Mouse (Mus musculus): ENCODE results near the gene Dstn. TPM values are rescaled to one million over a fixed set of nuclear protein-coding genes. Genes with fewer than 3 reads are reported as not detected.

Gene Dstn
- polyA plus RNA-seq, 1 experiment from 2014 or later: 835 TPM

- H3K4me2 ChIP-seq (replicated peaks; ENCODE audit: low read depth): no peak overlapping the region
- no peak overlapping the region for H3K27ac ChIP-seq (ENCODE audit: low read depth, low read length)
- H3K9ac ChIP-seq (ENCODE audit: low read depth, low read length): no peak overlapping the region
- H3K9me3 ChIP-seq (ENCODE audit: control insufficient read depth): no peaks in the 10 kb centered on the region
- no peaks in the 10 kb centered on the region for H3K36me3 ChIP-seq (ENCODE audit: control insufficient read depth, insufficient read depth)
- H3K27me3 ChIP-seq (replicated peaks; ENCODE audit: control insufficient read depth, insufficient read depth, low read length): no peaks in the 10 kb centered on the region
- 89% methylated on average over 6 of the region's 6 CpGs for WGBS
- TF ChIP-seq CTCF (IDR thresholded peaks at IDR 0.05; ENCODE audit: low read depth): no peak
- H3K4me1 ChIP-seq (replicated peaks; ENCODE audit: control insufficient read depth, insufficient read depth, low read length): no peaks in the 10 kb centered on the region
- no peak overlapping the region for H3K4me3 ChIP-seq (ENCODE audit: low read depth, low read length)
- no peak for ATAC-seq
These were observed 35.8 kb upstream of the Dstn start for GRCm38 (mm10) chr2:143879311-143879710.

DNA sequence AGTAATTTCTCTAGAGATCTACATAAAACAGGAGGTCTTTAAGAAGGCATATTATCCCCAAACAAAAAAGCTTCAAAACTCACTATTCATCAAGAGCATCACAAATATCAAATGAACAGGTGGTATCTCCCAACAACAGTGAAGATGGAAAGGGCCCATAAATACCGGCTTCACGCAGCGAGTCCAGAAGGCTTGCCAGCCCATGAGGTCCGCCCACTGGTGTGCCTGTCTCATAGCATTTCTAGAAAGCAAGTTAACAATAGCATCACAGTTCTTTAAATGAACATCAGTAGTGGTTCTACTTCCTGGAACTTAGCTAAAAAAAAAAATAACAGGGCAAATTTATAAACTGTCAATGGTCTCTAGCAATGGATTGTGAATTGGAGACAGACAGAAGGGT, 33.1 kb upstream of the Dstn start:
- Histone ChIP-seq H3K9ac (ENCODE audit: low read depth, low read length) (no peak overlapping the region), H3K4me1 (replicated peaks; ENCODE audit: control insufficient read depth, insufficient read depth, low read length) (no peaks in the 10 kb centered on the region), H3K27me3 (replicated peaks; ENCODE audit: control insufficient read depth, insufficient read depth, low read length) (no peaks in the 10 kb centered on the region), H3K4me2 (replicated peaks; ENCODE audit: low read depth) (no peak overlapping the region), H3K27ac (ENCODE audit: low read depth, low read length) (no peak overlapping the region), H3K36me3 (ENCODE audit: control insufficient read depth, insufficient read depth) (no peaks in the 10 kb centered on the region), H3K9me3 (ENCODE audit: control insufficient read depth) (no peaks in the 10 kb centered on the region), H3K4me3 (ENCODE audit: low read depth, low read length) (no peak overlapping the region)
- no peak for TF ChIP-seq CTCF (IDR thresholded peaks at IDR 0.05; ENCODE audit: low read depth)
- no peak for ATAC-seq
- WGBS: 91% methylated on average over 4 of the region's 4 CpGs

DNA sequence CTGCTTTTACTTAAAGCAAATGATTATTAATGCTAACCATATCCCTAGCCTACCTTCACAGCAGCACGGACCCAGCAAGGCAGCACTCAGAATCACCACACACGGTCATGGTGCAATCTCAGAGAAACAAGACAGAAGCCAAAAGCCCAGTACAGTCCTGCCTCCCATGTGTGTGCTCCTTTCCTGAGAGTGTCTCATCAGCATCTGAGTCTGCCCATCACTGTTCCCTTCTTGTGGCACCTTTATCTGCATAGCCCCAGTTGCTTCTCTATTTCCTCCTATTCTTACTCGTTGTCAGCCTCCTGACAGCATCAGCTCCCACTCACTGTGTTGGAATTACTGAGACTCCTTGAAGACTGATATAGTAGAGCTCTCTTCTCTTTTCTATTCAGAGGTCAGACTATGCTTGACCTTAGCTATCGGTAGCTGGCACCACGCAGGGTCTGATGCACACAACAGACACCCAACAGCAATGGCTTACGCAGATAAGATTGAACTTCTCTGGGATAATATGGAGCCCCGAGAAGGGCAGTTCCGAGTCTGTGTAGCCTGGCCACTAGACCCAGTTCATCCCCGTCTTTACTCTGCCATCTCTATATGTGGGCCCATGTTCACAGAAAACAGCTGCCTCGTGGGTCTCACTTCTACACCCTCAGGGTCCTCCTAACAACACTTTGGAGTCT, 32.4 kb upstream of the Dstn start:
- no peak for TF ChIP-seq CTCF (IDR thresholded peaks at IDR 0.05; ENCODE audit: low read depth)
- no peak overlapping the region for H3K4me2 ChIP-seq (replicated peaks; ENCODE audit: low read depth)
- ATAC-seq: no peak
- no peaks in the 10 kb centered on the region for H3K9me3 ChIP-seq (ENCODE audit: control insufficient read depth)
- no peaks in the 10 kb centered on the region for H3K27me3 ChIP-seq (replicated peaks; ENCODE audit: control insufficient read depth, insufficient read depth, low read length)
- no peaks in the 10 kb centered on the region for H3K36me3 ChIP-seq (ENCODE audit: control insufficient read depth, insufficient read depth)
- 84% methylated on average over 10 of the region's 10 CpGs for WGBS
- H3K27ac ChIP-seq (ENCODE audit: low read depth, low read length): no peak overlapping the region
- no peaks in the 10 kb centered on the region for H3K4me1 ChIP-seq (replicated peaks; ENCODE audit: control insufficient read depth, insufficient read depth, low read length)
- H3K4me3 ChIP-seq (ENCODE audit: low read depth, low read length): no peak overlapping the region
- H3K9ac ChIP-seq (ENCODE audit: low read depth, low read length): no peak overlapping the region

DNA sequence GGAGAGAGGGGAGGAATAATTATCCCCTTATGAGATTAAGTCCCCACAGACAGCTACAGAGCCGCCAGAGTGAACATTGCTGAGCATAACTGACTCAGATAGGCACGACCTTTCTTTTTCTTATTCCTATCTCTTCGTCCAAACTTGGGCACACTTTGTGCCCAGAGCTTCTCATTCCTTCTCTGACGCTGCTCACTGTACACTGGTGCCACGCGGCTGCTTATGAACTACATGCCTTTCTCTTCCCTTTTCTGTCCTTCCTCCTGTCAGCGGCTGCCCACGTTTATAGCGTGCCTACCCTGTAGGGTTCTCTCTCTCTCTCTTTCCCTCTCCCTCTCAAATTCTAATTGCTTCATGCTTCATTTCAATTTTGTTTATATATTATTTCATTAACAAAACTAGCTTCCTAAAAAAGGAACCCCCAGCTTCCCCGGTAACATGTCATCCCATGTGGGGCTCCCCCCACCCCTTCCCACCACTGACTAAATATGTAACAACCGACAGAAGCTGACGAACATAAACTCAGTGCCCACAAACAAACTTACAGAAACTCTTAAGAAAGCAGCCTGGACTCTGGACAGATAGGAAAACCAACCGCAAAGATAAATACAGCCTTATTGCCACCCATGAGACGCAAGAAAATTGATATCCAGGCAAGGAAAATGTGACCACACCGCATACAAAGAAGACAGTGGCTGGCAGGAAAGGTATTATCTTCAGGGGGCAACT, 25.8 kb upstream of the Dstn start:
- ATAC-seq: peak; percentile 51

DNA sequence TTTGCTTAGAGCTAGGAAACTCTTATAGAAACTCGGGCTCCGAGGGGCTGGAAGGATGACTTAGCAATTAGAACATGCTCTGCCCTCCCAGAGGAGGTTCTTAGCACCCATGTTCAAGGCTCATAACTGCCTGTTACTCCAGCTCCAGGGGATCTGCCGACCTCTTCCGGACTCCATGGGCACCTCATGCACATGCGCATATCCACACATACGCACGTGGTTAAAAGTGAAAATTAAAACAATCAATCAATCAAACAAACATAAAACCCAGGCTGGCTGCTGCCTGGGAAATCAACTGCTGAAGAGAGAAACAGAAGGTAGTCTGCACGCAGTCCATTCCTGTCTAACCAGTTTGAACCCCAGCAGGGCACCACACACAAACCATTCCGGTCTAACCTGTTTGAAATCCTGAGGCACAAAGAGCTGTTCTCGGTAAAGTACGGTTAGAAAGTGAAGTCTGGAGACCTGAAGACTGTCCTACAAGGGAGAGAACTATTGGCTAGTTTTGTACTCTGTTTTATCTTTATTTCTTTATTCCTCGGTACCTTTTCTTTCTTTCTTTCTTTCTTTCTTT, 25.2 kb upstream of the Dstn start:
- peak overlapping the region; percentile 23 for H3K4me3 ChIP-seq (ENCODE audit: low read depth, low read length)

More for the DNA sequence above, 25.8 kb upstream of the Dstn start:
- Histone ChIP-seq H3K4me2 (replicated peaks; ENCODE audit: low read depth) (peak overlapping the region; percentile 60), H3K4me3 (ENCODE audit: low read depth, low read length) (peak overlapping the region; percentile 23), H3K36me3 (ENCODE audit: control insufficient read depth, insufficient read depth) (no peaks in the 10 kb centered on the region), H3K4me1 (replicated peaks; ENCODE audit: control insufficient read depth, insufficient read depth, low read length) (no peaks in the 10 kb centered on the region), H3K27me3 (replicated peaks; ENCODE audit: control insufficient read depth, insufficient read depth, low read length) (no peaks in the 10 kb centered on the region), H3K9me3 (ENCODE audit: control insufficient read depth) (no peaks in the 10 kb centered on the region), H3K27ac (ENCODE audit: low read depth, low read length) (peak overlapping the region; percentile 50; the same call in 1 of the 2 replicates), H3K9ac (ENCODE audit: low read depth, low read length) (no peak overlapping the region)
- 59% methylated on average over 15 of the region's 15 CpGs for WGBS
- no peak for TF ChIP-seq CTCF (IDR thresholded peaks at IDR 0.05; ENCODE audit: low read depth)

GRCm38 (mm10) chr2:143891302-143892048, 23.6 kb upstream of the Dstn start:
- Histone ChIP-seq H3K4me3 (ENCODE audit: low read depth, low read length) (no peak overlapping the region), H3K9me3 (ENCODE audit: control insufficient read depth) (no peaks in the 10 kb centered on the region), H3K27ac (ENCODE audit: low read depth, low read length) (no peak overlapping the region), H3K27me3 (replicated peaks; ENCODE audit: control insufficient read depth, insufficient read depth, low read length) (no peaks in the 10 kb centered on the region), H3K4me1 (replicated peaks; ENCODE audit: control insufficient read depth, insufficient read depth, low read length) (no peaks in the 10 kb centered on the region), H3K4me2 (replicated peaks; ENCODE audit: low read depth) (no peak overlapping the region), H3K36me3 (ENCODE audit: control insufficient read depth, insufficient read depth) (no peaks in the 10 kb centered on the region), H3K9ac (ENCODE audit: low read depth, low read length) (no peak overlapping the region)
- WGBS: 84% methylated on average over 10 of the region's 10 CpGs
- no peak for ATAC-seq
- no peak for TF ChIP-seq CTCF (IDR thresholded peaks at IDR 0.05; ENCODE audit: low read depth)

More for the DNA sequence above, 25.2 kb upstream of the Dstn start:
- Histone ChIP-seq H3K27ac (ENCODE audit: low read depth, low read length) (peak overlapping the region; percentile 50), H3K27me3 (replicated peaks; ENCODE audit: control insufficient read depth, insufficient read depth, low read length) (no peaks in the 10 kb centered on the region), H3K9me3 (ENCODE audit: control insufficient read depth) (no peaks in the 10 kb centered on the region), H3K36me3 (ENCODE audit: control insufficient read depth, insufficient read depth) (no peaks in the 10 kb centered on the region), H3K9ac (ENCODE audit: low read depth, low read length) (no peak overlapping the region), H3K4me2 (replicated peaks; ENCODE audit: low read depth) (peak overlapping the region; percentile 60), H3K4me1 (replicated peaks; ENCODE audit: control insufficient read depth, insufficient read depth, low read length) (no peaks in the 10 kb centered on the region)
- peak; percentile 94 for ATAC-seq
- WGBS: 23% methylated on average over 12 of the region's 12 CpGs
- peak; percentile 35 for TF ChIP-seq CTCF (IDR thresholded peaks at IDR 0.05; ENCODE audit: low read depth)

Measured in intestine, postnatal 0 days (tissue).